Mouse (Mus musculus) embryonic fibroblast, embryonic 13.5 days (primary cell): ENCODE measurements around the gene Zic2.

ENCODE experiments used
- CTCF ChIP-seq: IDR thresholded peaks from 2 replicates; pipeline ENCODE4 v1.5.1; 2011; ENCODE audit warnings: mild to moderate bottlenecking, control low read depth, low read length, moderate library complexity, borderline replicate concordance; ENCODE audit not compliant: insufficient read depth
- POLR2A ChIP-seq: IDR thresholded peaks from 2 replicates; pipeline ENCODE4 v1.6.1; 2011; ENCODE audit warnings: low read depth, mild to moderate bottlenecking, control low read depth, low read length, moderate library complexity

DNA sequence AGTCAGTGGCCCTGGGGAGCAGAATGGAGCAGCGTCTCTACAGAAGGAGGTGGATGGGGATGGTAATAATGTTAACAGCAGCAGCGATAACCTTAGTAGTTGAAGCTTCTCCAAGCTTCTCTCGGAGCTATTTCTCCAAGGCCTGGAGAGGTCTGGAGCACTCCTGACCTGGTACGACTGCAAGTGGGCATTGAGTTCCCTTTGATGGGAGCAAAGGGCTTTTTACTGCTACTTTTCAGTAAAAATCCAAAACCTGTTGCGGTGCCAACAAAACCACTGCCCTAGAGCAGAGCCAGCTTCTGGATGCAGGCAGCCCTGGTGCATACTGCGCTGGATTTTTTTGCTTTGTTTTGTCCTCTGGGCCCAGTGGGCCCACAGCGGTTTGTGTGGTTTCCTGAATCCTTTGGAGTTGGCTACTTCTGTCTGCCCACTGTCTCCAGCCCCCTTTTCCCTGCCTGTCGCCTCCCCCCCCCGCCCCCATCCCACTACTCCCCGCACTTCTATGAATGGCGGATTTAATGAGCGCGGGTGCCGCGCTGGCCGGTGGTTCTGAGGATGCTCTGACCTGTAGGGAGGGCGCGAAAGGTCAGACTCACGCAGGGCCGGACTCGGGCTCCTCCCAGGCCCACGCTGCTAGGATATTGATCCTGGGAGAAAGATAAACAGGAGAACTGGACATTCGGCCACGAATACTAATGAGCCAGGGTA, 9.8 kb downstream of the Zic2 start:
- TF ChIP-seq POLR2A: no peak
- TF ChIP-seq CTCF: no peak
